Mouse (Mus musculus) embryo, embryonic 9.5 days (tissue): ENCODE data around the gene Cab39l.
"Not testable (repeated sequence)": the region's sequence is repeated elsewhere in the genome, so short reads cannot be mapped to it uniquely, and the experiment has no call there.

Experiments used
- DNase-seq: peaks from one replicate; pipeline ENCODE4 v3.0.0-alpha.2; 2017; ENCODE audit errors: extremely low spot score

Cab39l gene

GRCm38 (mm10) chr14:59566756-59567155 is 126.0 kb downstream of the Cab39l start:
- no peak for DNase-seq

GRCm38 (mm10) chr14:59576385-59576784 is 135.6 kb downstream of the Cab39l start:
- no peak for DNase-seq

GRCm38 (mm10) chr14:59590614-59591013 is 149.8 kb downstream of the Cab39l start:
- no peak for DNase-seq

DNA sequence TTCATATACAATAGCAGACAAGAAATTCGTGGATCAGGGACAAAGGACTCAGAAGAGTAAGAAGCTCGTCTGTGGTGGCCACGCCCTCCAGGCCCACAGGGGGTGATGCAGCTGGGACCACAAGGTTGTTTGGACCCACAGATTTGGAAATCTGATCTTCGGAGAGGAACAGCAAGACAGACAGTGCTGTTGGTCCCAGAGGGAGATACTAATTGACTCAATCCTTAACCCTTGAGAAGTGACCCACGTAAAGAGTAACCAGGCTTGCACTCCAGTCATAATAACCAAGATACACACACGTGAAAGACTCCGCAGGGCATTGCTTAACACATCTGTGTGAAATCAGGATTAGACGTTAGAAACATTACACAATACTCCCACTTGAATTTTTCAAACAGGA is 151.1 kb downstream of the Cab39l start:
- no peak for DNase-seq

GRCm38 (mm10) chr14:59592593-59592992 is 151.8 kb downstream of the Cab39l start:
- no peak for DNase-seq

DNA sequence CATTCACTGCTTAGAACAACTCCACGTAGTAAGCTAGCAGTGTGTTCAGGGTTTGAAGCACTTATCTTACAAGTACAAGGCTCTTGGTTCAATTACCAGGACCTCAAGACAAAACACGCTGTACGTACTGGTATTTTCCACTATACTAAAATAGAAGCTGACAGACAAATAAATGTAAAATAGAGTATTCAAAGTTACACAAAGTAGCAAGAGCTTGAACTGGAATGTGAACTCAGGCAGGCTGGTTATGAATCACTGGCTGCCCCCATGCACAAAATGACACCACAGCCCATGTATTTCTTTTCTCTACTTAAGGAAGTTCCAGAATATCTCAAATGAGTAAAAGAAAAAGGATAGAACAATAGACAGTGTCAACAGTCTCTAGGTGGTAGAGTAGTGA is 154.2 kb downstream of the Cab39l start:
- no peak for DNase-seq

DNA sequence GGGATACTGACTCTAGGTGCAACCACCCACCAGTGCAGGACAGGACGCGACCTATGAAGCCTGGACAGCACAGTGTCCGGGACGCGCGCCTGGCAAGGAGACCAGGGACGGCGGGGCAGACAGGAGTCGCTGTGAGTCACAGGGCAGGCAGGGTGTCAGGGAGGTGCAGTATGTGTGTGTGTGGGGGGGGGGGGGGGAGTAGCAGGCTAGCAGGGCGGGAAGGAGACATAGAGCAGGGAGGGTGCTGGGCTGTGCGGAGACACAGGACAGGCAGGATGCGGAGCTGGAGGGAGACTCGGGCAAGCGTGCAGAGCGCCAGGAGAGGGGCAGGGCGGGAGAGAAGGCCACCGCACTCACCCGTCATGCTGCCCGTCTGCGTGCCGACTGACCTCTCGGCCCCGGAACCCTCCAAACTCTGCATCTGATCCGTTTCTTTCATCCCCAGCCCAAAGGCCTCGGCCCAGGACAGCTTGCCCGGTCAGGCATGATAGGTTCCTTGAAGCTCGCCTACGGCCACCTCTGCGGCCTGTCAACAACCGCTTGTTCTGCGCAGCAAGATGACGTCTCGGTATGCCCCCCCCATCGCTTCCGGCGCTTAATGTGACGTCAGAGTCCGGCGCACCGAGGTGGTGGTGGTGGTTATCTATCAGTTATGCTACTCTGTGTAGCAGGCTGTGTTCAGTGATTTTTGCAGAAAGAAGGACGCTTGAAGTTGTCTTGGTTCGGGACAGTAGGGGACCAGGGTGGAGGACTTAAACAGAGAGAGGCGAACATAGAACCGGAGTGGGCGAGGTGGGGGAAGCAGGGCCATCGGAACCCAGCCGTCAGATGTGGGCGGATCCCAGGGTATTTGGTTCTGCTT is 156.9 kb downstream of the Cab39l start, which contains the start of gene Cdadc1:
Gene Cdadc1, minus strand, starts transcription at position 562 of the 862 bp plus-strand sequence.
- DNase-seq, result peak; percentile 98

DNA sequence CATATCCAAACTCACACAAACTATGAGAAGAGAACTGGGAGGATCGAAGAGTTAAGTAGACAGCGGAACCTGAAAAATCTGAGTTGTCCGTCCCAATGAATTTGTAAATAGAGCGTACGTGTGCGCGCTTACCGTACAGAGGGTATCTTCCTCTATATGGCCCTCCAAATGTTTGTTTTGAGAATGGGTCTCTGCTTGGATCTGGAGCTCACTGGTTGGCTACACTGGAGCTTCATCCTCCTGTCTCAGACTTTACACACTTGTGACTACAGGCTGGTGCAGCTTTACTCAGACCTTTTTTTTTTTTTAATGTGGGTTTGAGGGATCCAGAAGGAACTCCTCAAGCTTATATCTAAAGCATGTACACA is 157.5 kb downstream of the Cab39l start:
- no peak for DNase-seq

DNA sequence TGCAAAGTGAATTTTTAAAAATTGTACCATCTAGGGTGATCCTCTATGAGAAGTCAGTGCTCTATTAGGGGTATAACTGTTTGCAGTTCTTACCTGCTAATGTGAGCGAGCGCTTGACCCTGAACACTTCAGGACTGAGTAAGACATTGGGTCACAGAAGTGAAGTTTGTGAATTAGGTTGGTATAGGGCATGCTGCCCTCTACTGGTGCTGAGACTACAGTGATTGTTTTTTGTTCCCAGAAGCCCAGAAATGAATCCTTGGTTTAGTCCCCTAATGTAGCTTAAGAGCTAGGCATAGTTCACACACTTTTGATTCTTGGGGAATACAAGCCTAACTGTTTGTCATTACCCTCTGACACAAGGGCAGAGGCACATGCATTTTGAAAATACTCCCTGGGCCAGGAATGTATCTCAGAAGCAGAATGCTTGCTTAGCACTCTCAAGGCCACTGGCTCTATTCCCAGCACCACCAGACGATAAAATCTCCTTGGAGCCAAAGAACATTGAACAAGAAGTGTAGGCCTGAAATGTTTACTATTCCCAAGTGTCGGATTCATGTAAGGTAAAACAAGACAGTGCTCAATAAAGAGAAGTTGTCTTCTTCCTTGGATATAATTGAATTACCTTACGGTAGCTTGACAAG is 163.4 kb downstream of the Cab39l start:
- no peak for DNase-seq

- peak; percentile 72 for DNase-seq
These were observed 165.0 kb downstream of the Cab39l start for GRCm38 (mm10) chr14:59605671-59606353.

GRCm38 (mm10) chr14:59607021-59607420 is 166.2 kb downstream of the Cab39l start:
- DNase-seq, result no peak

DNA sequence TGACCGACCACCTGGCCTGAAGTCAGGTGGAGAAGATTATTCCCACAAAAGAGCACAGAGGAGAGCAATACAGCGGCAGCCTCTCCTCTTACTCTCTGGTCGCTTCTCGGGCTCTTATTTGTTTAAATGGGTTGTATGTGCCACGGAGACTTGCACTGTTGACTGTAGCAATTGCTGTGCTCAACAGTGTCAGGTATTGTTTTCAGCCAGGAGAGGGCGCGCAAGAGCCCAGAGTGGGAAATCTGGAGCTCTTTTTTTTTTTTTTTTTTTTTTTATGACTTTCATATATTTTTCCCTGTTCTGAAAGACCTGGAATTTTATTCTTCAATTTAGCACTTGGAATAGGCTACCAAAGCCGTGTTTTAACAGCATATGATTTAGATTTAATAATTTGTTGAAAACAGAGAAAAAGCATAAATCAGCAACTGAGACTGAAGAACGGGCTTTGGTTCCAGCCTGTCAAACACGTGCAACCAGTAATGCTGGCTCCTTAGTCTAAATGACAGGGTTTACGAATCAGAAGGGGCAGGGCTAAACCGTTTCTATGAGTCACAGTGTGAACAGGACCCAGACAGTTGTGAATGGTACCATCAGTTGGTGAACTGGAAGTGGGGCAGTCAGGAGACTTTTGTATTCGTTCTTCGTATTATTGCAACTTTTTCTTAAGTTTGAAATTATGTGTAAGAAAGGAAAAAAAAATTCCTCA is 172.3 kb downstream of the Cab39l start:
- DNase-seq, result peak; percentile 46

GRCm38 (mm10) chr14:59614149-59614548 is 173.4 kb downstream of the Cab39l start:
- DNase-seq, result not testable (repeated sequence)

GRCm38 (mm10) chr14:59616802-59617201 is 176.0 kb downstream of the Cab39l start:
- DNase-seq, result no peak

DNA sequence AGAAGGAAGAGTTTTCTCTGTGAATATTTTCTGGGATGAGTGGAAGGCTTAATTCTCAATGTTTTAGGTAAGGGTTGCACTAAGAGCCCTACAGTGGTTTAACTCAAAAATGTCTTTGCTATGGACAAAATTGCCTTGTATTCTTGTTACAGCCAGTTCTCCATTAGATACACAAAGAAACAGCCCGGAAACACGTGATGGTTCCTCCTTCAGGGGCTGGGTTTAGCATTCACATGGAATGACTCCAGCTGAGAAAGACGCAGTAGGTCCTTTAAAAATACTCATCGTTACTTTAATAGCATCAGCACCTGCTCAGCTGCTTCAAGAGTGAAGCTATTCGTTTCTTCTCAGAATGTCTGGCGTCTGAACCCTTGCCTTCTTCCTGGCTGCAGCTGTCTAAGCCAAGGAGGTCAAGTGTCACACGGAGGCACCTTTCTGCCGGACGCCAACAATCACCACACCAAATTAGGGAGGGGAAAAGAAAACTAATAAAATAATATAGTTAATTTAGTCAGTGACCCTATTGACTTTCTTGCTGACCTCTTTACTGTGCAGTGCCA is 183.6 kb downstream of the Cab39l start:
- DNase-seq, result no peak

DNA sequence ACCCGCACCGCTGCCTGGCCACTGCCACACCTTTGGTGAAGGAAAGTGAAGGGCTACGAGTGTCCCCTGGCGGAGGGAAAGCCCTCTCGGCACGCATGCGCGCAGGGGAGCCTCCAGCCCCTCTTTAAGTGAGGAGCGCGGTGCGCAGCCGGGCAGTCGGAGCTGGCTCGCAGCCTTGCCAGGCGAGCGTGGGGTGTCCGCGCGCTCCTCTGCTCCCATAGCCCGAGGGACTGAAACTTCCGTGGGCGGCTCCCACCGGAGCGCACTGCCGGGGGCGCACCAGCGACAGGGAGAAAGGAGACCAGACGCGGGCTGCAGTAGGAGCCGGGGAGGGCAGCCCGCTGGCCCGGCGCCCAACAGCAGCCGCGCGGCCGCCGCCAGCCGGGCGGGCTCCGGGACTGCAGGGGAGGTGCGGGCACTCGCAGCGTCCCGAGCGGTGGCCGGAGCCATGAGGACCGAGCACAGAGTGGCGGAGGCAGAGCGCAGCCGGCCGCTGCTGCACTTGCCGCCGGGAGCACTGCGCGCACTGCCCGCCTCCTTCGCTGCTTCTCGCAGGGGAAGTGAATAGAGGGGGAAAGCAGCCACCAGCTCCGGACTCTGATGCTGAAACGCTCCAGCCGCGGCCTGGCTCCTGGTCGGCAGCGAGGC is 184.5 kb downstream of the Cab39l start, which contains the start of gene Shisa2:
Gene Shisa2, plus strand, starts transcription at position 151 of the 648 bp plus-strand sequence.
- peak; percentile 88 for DNase-seq

DNA sequence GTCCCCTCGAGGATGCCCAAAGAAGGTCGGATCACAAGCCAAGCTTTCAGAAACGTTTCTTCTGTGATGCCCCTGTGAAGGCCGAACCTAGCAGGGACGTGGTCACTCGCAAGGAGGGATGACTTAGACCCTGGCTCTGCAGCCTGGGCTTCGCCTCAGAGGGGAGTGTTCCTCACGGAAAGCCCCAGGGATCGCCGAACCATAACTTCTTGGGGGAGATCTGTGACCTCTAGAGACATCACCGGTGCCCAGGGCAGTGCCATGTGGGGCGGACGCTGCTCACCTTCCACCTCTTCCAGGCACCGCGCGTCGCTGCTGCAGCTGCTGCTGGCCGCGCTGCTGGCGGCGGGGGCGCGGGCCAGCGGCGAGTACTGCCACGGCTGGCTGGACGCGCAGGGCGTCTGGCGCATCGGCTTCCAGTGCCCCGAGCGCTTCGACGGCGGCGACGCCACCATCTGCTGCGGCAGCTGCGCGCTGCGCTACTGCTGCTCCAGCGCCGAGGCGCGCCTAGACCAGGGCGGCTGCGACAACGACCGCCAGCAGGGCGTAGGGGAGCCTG is 185.1 kb downstream of the Cab39l start:
- peak; percentile 67 for DNase-seq

DNA sequence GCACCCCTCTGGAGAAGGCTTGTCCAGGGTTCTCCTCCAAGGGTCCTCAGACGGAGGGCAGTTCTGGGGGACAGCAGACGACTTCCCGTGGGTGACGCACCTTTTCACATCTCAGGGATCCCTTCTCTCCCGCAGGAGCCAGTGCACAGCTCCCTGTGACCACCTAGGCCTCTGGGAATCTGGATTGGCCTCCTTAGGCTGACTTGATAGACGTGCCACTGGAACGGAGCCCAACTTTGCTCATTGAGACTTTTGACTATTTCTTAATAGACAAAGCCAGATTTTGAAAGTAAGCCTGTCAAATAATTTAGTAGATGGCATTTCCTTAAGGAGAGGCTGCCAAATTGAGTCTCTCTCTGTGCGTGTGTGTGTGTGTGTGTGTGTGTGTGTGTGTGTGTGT is 185.9 kb downstream of the Cab39l start:
- DNase-seq, result no peak

DNA sequence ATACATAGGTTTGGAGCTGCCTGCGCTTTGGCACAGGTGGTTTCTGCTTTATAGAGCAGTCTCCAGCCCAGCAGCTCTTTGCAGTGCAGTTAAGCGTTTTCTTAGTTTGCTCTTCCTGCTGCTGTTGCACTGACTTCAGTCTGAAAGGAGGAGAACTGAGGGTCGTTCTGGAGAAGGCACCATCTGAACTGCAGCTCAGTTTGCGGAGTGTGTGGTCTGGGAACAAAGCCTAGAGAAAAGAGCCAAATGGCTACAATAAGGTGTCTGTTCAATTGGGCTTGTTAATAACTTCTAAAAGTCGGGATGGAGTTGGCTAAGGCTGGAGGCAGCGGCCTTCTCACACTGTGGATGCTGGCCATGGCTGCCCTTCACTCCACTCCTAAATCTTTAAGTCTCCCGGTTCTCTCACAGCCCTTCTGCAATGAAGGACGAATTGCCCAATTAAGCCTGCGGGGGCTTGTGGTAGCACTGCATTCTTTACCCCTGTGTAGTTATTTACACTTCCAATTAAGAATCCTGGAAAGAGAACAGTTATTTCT is 186.4 kb downstream of the Cab39l start:
- DNase-seq, result no peak

DNA sequence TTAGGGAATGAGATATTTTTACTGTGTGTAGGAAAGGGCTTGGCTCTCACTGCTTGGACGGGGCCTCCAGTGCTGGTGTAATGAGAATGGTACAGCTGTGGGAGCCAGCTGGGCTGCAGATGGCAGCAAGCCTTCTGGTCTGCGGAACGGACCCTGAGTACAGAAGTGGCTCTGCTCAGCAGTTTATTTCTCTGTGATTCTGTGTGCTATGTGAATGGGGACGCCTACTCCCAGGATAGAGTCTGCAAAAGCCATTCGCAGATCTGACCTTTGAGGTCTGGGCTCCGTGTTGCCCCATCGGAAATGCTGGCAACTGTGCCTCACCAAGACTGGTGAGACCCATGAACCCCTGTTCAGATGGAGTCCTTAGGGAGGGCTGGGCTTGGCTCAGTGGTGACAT is 187.1 kb downstream of the Cab39l start:
- DNase-seq, result no peak
